Mouse (Mus musculus) limb, embryonic 15.5 days (tissue): Measurements from ENCODE around the gene Relch. TPM values are rescaled to one million over a fixed set of nuclear protein-coding genes. Genes with fewer than 3 reads are reported as not detected.
A peak's percentile ranks its signal among the peaks of the same experiment; 100 is the strongest.
"Not testable (repeated sequence)": the region's sequence is repeated elsewhere in the genome, so short reads cannot be mapped to it uniquely, and the experiment has no call there.

Source experiments
- ATAC-seq: fragments of 200-750 bp; cut with Nextera tagmentation; 2 replicates; pipeline ENCODE4 v1.8.0; 2017; ENCODE audit warnings: low read depth, moderate TSS enrichment; ENCODE audit not compliant: insufficient number of reproducible peaks, low FRiP score, low TSS enrichment
- H3K27ac ChIP-seq: fragments of 300-500 bp; sonication (generic); 2 replicates; pipeline ENCODE4 v1.5.1; 2015; ENCODE audit warnings: moderate library complexity, mild to moderate bottlenecking, inconsistent platforms
- H3K27me3 ChIP-seq: fragments of 300-500 bp; sonication (generic); 2 replicates; pipeline ENCODE4 v1.6.1; 2015; ENCODE audit warnings: inconsistent platforms
- H3K36me3 ChIP-seq: fragments of 300-500 bp; sonication (generic); 2 replicates; pipeline ENCODE4 v1.6.1; 2015; ENCODE audit warnings: inconsistent platforms
- H3K4me1 ChIP-seq: fragments of 300-500 bp; sonication (generic); 2 replicates; pipeline ENCODE4 v1.6.1; 2015; ENCODE audit warnings: inconsistent platforms
- H3K4me2 ChIP-seq: fragments of 300-500 bp; sonication (generic); 2 replicates; pipeline ENCODE4 v1.6.1; 2015; ENCODE audit warnings: mild to moderate bottlenecking, inconsistent platforms
- H3K4me3 ChIP-seq: fragments of 300-500 bp; sonication (generic); 2 replicates; pipeline ENCODE4 v1.5.1; 2015; ENCODE audit warnings: mild to moderate bottlenecking, inconsistent platforms
- H3K9ac ChIP-seq: fragments of 300-500 bp; sonication (generic); 2 replicates; pipeline ENCODE4 v1.6.1; 2015; ENCODE audit warnings: inconsistent platforms
- H3K9me3 ChIP-seq: fragments of 300-500 bp; sonication (generic); 2 replicates; pipeline ENCODE4 v1.6.1; 2016; ENCODE audit warnings: inconsistent platforms
- WGBS: fragments of 180-500 bp; shearing (Covaris S2); methylation state at CpG from one replicate; pipeline ENCODE4 v1.1.7; 2015; 5-methylcytosine and 5-hydroxymethylcytosine counted together
- polyA plus RNA-seq: library from polyadenylated mRNA; unstranded; fragments of >200 nt; fragmentation: Nextera tagmentation; extraction: Ambion mirVana; gene quantifications from 2 replicates; pipeline ENCODE4 v1.2.1, GENCODE M21; 2015

The Relch gene
- polyA plus RNA-seq, 1 experiment from 2014 or later: 26.9 TPM

GRCm38 (mm10) chr1:105748091-105748799 is 84.6 kb downstream of the Relch start:
- Histone ChIP-seq H3K9ac (no peak overlapping the region), H3K36me3 (peaks cover 36% of the 10 kb centered on the region), H3K9me3 (no peaks in the 10 kb centered on the region), H3K4me3 (no peak overlapping the region), H3K4me1 (no peaks in the 10 kb centered on the region), H3K27ac (no peak overlapping the region), H3K27me3 (no peaks in the 10 kb centered on the region), H3K4me2 (no peak overlapping the region)
- WGBS: 93% methylated on average over 4 of the region's 4 CpGs
- no peak for ATAC-seq

- H3K4me2 ChIP-seq: no peak overlapping the region
- WGBS: 70% methylated on average over 4 of the region's 4 CpGs
- no peak overlapping the region for H3K9ac ChIP-seq
- no peaks in the 10 kb centered on the region for H3K4me1 ChIP-seq
- H3K36me3 ChIP-seq: peaks cover 23% of the 10 kb centered on the region
- H3K9me3 ChIP-seq: no peaks in the 10 kb centered on the region
- H3K4me3 ChIP-seq: no peak overlapping the region
- no peak for ATAC-seq
- no peak overlapping the region for H3K27ac ChIP-seq
- no peaks in the 10 kb centered on the region for H3K27me3 ChIP-seq
These were observed 88.5 kb downstream of the Relch start for GRCm38 (mm10) chr1:105752196-105752595.

DNA sequence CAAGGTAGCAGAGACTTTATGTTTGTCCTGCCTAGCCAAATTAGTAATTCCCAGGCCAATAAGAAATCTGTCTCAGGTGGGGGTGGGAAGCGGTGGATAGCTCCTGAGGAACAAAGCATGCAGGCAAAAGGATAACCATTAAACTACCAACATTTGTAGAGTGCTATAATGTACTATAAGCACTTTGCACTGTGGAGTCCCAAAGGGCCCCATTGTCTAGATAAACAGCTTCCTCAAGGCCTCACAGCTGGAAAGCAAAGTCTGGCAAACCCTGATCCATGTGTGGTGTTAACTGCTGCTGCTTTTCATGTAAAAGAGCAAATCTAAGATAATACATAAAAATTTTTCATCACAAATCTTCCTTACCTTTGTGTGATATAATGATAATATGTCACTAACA is 89.3 kb downstream of the Relch start:
- 87% methylated on average over 1 of the region's 1 CpGs for WGBS
- no peak overlapping the region for H3K4me3 ChIP-seq
- H3K27me3 ChIP-seq: no peaks in the 10 kb centered on the region
- no peak overlapping the region for H3K27ac ChIP-seq
- ATAC-seq: no peak
- H3K9ac ChIP-seq: no peak overlapping the region
- no peak overlapping the region for H3K4me2 ChIP-seq
- H3K4me1 ChIP-seq: no peaks in the 10 kb centered on the region
- peaks cover 19% of the 10 kb centered on the region for H3K36me3 ChIP-seq
- no peaks in the 10 kb centered on the region for H3K9me3 ChIP-seq

GRCm38 (mm10) chr1:105758798-105759197 is 95.1 kb downstream of the Relch start:
- Histone ChIP-seq H3K36me3 (no peaks in the 10 kb centered on the region), H3K9me3 (no peaks in the 10 kb centered on the region), H3K4me1 (no peaks in the 10 kb centered on the region), H3K27me3 (no peaks in the 10 kb centered on the region), H3K4me3 (no peak overlapping the region), H3K27ac (no peak overlapping the region), H3K4me2 (no peak overlapping the region), H3K9ac (no peak overlapping the region)
- 86% methylated on average over 4 of the region's 4 CpGs for WGBS
- no peak for ATAC-seq

GRCm38 (mm10) chr1:105759422-105760165 is 95.9 kb downstream of the Relch start:
- Histone ChIP-seq H3K9me3 (no peaks in the 10 kb centered on the region), H3K4me1 (no peaks in the 10 kb centered on the region), H3K27ac (no peak overlapping the region), H3K4me3 (no peak overlapping the region), H3K4me2 (no peak overlapping the region), H3K36me3 (no peaks in the 10 kb centered on the region), H3K9ac (no peak overlapping the region), H3K27me3 (no peaks in the 10 kb centered on the region)
- 84% methylated on average over 3 of the region's 3 CpGs for WGBS
- ATAC-seq: no peak

DNA sequence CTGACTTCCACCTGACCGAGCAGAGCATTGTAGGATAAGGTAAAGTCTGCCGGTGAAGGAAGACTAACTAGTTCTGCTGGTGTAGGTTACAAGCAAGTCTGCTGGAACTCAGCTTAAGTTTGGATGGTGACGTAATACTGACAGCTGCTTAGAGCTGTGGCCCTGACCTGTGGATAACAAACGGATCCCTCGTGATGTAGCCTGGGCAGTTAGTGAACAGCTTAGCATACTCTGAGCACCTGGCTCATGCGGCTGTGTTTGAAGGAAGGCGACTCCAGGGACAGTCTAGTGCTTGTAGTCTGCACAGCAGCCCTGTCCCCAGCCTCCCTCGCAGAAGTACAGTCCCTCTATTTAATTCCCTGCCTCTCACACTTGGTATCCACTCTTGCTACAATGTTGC is 101.9 kb downstream of the Relch start:
- 67% methylated on average over 8 of the region's 8 CpGs for WGBS
- H3K27me3 ChIP-seq: no peaks in the 10 kb centered on the region
- no peak overlapping the region for H3K27ac ChIP-seq
- no peaks in the 10 kb centered on the region for H3K4me1 ChIP-seq
- ATAC-seq: no peak
- no peak overlapping the region for H3K9ac ChIP-seq
- no peak overlapping the region for H3K4me2 ChIP-seq
- H3K9me3 ChIP-seq: no peaks in the 10 kb centered on the region
- H3K36me3 ChIP-seq: no peaks in the 10 kb centered on the region
- no peak overlapping the region for H3K4me3 ChIP-seq

DNA sequence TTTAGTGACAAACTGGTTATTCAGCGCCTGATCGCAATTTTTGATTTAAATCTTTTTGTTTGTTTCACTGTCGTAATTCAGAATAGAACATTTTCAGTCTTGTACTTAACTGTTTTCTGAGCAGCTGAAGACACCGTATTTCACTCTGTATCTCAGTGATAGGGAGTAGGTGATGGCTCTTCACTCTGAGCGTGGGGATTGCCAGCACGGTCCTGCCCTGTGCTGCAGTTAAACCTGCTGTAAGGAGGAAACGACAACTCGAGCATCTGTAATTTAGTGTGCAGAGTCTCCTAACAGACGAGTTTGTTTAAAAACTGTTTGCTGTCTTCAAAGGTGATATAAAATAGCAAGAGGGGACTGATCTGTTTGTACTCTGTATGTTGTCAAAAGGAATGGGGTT is 102.4 kb downstream of the Relch start:
- not testable (repeated sequence) for H3K9me3 ChIP-seq, H3K4me2 ChIP-seq, ATAC-seq, H3K27ac ChIP-seq, H3K9ac ChIP-seq, H3K4me1 ChIP-seq, H3K4me3 ChIP-seq, H3K27me3 ChIP-seq, H3K36me3 ChIP-seq
- 61% methylated on average over 9 of the region's 9 CpGs for WGBS

DNA sequence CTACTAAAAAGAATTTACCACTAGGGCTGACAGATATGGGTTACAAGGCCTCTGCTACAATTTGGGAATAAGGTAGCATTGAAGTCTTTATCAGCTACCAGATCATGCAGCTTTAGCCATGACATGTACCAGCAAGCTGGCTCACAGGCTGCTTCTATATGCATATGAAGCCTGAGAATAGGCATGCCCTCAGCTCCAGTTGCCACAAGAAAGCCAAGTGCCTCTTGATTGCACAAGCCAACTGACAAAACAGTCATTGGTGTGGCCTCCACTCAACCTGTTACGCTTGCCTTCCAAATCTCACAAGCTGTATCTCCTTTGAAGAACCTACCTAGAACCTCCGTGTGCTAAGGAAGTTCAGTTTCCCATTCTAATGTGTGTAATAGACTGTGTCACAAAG is 104.7 kb downstream of the Relch start:
- no peak overlapping the region for H3K9ac ChIP-seq
- ATAC-seq: no peak
- 82% methylated on average over 2 of the region's 2 CpGs for WGBS

GRCm38 (mm10) chr1:105770685-105771084 is 107.0 kb downstream of the Relch start:
- Histone ChIP-seq H3K36me3 (no peaks in the 10 kb centered on the region), H3K4me2 (no peak overlapping the region), H3K4me3 (no peak overlapping the region), H3K27ac (no peak overlapping the region), H3K27me3 (no peaks in the 10 kb centered on the region), H3K9ac (no peak overlapping the region), H3K4me1 (no peaks in the 10 kb centered on the region), H3K9me3 (no peaks in the 10 kb centered on the region)
- no peak for ATAC-seq
- 59% methylated on average over 2 of the region's 2 CpGs for WGBS

More for the DNA sequence above, 104.7 kb downstream of the Relch start:
- Histone ChIP-seq H3K9me3 (no peaks in the 10 kb centered on the region), H3K36me3 (no peaks in the 10 kb centered on the region), H3K4me3 (no peak overlapping the region), H3K27ac (no peak overlapping the region), H3K4me2 (no peak overlapping the region), H3K27me3 (no peaks in the 10 kb centered on the region), H3K4me1 (no peaks in the 10 kb centered on the region)

DNA sequence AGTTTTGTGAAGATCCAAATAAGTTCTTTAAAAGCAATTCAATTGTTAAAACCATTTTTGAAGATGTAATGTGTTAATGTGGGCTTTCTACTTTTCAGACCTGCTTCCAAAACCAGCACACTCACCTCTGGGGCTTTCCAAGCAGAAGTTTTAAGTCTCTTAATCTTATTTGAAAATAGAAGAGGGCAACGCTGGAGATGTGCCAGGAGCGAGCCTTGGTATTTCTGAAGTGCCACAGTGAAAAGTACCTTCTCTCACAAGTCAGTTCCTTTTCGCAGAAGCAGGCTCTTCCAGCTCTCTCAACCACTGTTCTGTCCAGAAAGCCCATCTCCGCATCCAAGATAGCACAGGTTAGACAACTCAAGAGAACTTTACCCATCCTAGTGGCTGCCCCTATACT is 112.8 kb downstream of the Relch start:
- no peaks in the 10 kb centered on the region for H3K36me3 ChIP-seq
- no peaks in the 10 kb centered on the region for H3K9me3 ChIP-seq
- no peak overlapping the region for H3K9ac ChIP-seq
- ATAC-seq: no peak
- WGBS: 87% methylated on average over 4 of the region's 4 CpGs
- H3K4me3 ChIP-seq: no peak overlapping the region
- no peak overlapping the region for H3K27ac ChIP-seq
- H3K27me3 ChIP-seq: peaks cover 22% of the 10 kb centered on the region
- no peak overlapping the region for H3K4me2 ChIP-seq
- H3K4me1 ChIP-seq: peaks cover 12% of the 10 kb centered on the region

GRCm38 (mm10) chr1:105780079-105780456 is 116.4 kb downstream of the Relch start:
- peak overlapping the region; percentile 96 for H3K4me2 ChIP-seq
- H3K36me3 ChIP-seq: no peaks in the 10 kb centered on the region
- no peak for ATAC-seq
- 0 out of 2 replicates have a peak overlapping the region, but pooled peaks have one; percentile 54 for H3K9ac ChIP-seq
- H3K4me1 ChIP-seq: peaks cover 14% of the 10 kb centered on the region
- H3K9me3 ChIP-seq: no peaks in the 10 kb centered on the region
- H3K27ac ChIP-seq: no peak overlapping the region
- peaks cover 33% of the 10 kb centered on the region for H3K27me3 ChIP-seq
- WGBS: 32% methylated on average over 12 of the region's 12 CpGs
- peak overlapping the region; percentile 56 for H3K4me3 ChIP-seq
